Mouse (Mus musculus) MEL (cell line): ENCODE results near the gene H2-Q4. TPM values are rescaled to one million over a fixed set of nuclear protein-coding genes. Genes with fewer than 3 reads are reported as not detected.

Source experiments
- DNase-seq: peaks from one replicate; pipeline ENCODE4 v3.0.0; 2011; ENCODE audit warnings: low read depth, low spot score
- H3K27ac ChIP-seq: 2 replicates; pipeline ENCODE4 v1.5.1; 2012; ENCODE audit warnings: low read depth, mild to moderate bottlenecking, control low read depth, low read length, moderate library complexity; ENCODE audit not compliant: control insufficient read depth
- H3K27me3 ChIP-seq, 2 experiments: fragments of 150-350 bp in 1 of 2; sonication (generic) in 1 of 2; 2 replicates each; pipeline ENCODE4 v1.6.1; 2012; ENCODE audit warnings: low read length in 2 of 2, mild to moderate bottlenecking in 2 of 2, improper control_type of control experiment in 1 of 2, moderate library complexity in 1 of 2; ENCODE audit not compliant: insufficient read depth in 2 of 2, control insufficient read depth in 1 of 2
- H3K36me3 ChIP-seq, 2 experiments: 2 replicates each; pipeline ENCODE4 v1.6.1; 2012 to 2014; ENCODE audit warnings: low read length in 2 of 2, improper control_type of control experiment in 1 of 2, inconsistent platforms in 1 of 2, mild to moderate bottlenecking in 1 of 2; ENCODE audit not compliant: insufficient read depth in 2 of 2, control insufficient read depth in 1 of 2
- H3K4me1 ChIP-seq, 2 experiments: fragments of 150-350 bp in 1 of 2; sonication (generic) in 1 of 2; 2 replicates each; pipeline ENCODE4 v1.6.1; 2012; ENCODE audit warnings: low read length in 2 of 2, improper control_type of control experiment in 1 of 2, mild to moderate bottlenecking in 1 of 2; ENCODE audit not compliant: insufficient read depth in 2 of 2, control insufficient read depth in 1 of 2
- H3K4me3 ChIP-seq, 2 experiments: fragments of 150-350 bp in 1 of 2; sonication (generic) in 1 of 2; 2 replicates each; pipeline ENCODE4 v1.5.1; 2012; ENCODE audit warnings: low read depth in 2 of 2, low read length in 2 of 2, mild to moderate bottlenecking in 2 of 2, moderate library complexity in 2 of 2, control low read depth in 1 of 2, improper control_type of control experiment in 1 of 2; ENCODE audit not compliant: control insufficient read depth in 1 of 2, insufficient read depth in 1 of 2
- H3K79me2 ChIP-seq: 2 replicates; pipeline ENCODE4 v1.6.1; 2012; ENCODE audit warnings: mild to moderate bottlenecking, low read length, moderate library complexity; ENCODE audit not compliant: control insufficient read depth, poor library complexity, insufficient read depth
- H3K9ac ChIP-seq: 2 replicates; pipeline ENCODE4 v1.6.1; 2012; ENCODE audit warnings: low read depth, mild to moderate bottlenecking, control low read depth, low read length, moderate library complexity; ENCODE audit not compliant: control insufficient read depth, poor library complexity, severe bottlenecking
- H3K9me3 ChIP-seq: fragments of 150-350 bp; sonication (generic); replicated peaks from 2 replicates; pipeline ENCODE4 v1.6.1; 2012; ENCODE audit warnings: mild to moderate bottlenecking, low read length, improper control_type of control experiment, moderate library complexity; ENCODE audit not compliant: insufficient read depth
- CHD1 ChIP-seq: IDR thresholded peaks from 2 replicates; pipeline ENCODE4 v1.6.1; 2012; ENCODE audit warnings: low read depth, mild to moderate bottlenecking, inconsistent platforms, low read length, improper control_type of control experiment
- CTCF ChIP-seq, 3 experiments: IDR thresholded peaks in 2 of 3; conservative IDR thresholded peaks in 1 of 3; 2 replicates each; pipeline ENCODE4 v1.5.1; 2011 to 2012; ENCODE audit warnings: low read length in 3 of 3, low read depth in 2 of 3, mild to moderate bottlenecking in 2 of 3, improper control_type of control experiment in 1 of 3, inconsistent platforms in 1 of 3, mixed read lengths in 1 of 3, moderate library complexity in 1 of 3; ENCODE audit not compliant: control insufficient read depth in 1 of 3, insufficient read depth in 1 of 3, poor library complexity in 1 of 3, severe bottlenecking in 1 of 3
- EP300 ChIP-seq, 2 experiments: IDR thresholded peaks; 2 replicates each; pipeline ENCODE4 v1.6.1; 2011; ENCODE audit warnings: improper control_type of control experiment in 2 of 2, low read length in 2 of 2, low read depth in 1 of 2, mild to moderate bottlenecking in 1 of 2
- ETS1 ChIP-seq: IDR thresholded peaks from 2 replicates; pipeline ENCODE4 v1.6.1; 2012; ENCODE audit warnings: low read depth, mild to moderate bottlenecking, inconsistent platforms, low read length, improper control_type of control experiment, moderate library complexity
- GABPA ChIP-seq: IDR thresholded peaks from 2 replicates; pipeline ENCODE4 v1.6.1; 2012; ENCODE audit warnings: low read depth, mild to moderate bottlenecking, inconsistent platforms, low read length, improper control_type of control experiment, moderate library complexity
- GATA1 ChIP-seq: IDR thresholded peaks from 2 replicates; pipeline ENCODE4 v1.6.1; 2011; ENCODE audit warnings: low read depth, low read length, improper control_type of control experiment
- HCFC1 ChIP-seq: IDR thresholded peaks from 2 replicates; pipeline ENCODE4 v1.6.1; 2012; ENCODE audit warnings: low read depth, mild to moderate bottlenecking, inconsistent platforms, low read length, improper control_type of control experiment, moderate library complexity
- JUND ChIP-seq: IDR thresholded peaks from 2 replicates; pipeline ENCODE4 v1.6.1; 2011; ENCODE audit warnings: low read depth, mild to moderate bottlenecking, improper control_type of control experiment, low read length
- KAT2A ChIP-seq: conservative IDR thresholded peaks from 2 replicates; pipeline ENCODE4 v1.6.1; 2012; ENCODE audit warnings: low read depth, low read length, improper control_type of control experiment, inconsistent platforms
- MAFK ChIP-seq: IDR thresholded peaks from 2 replicates; pipeline ENCODE4 v1.6.1; 2011; ENCODE audit warnings: low read depth, mild to moderate bottlenecking, low read length, improper control_type of control experiment, borderline replicate concordance
- MYB ChIP-seq: IDR thresholded peaks from 2 replicates; pipeline ENCODE4 v1.6.1; 2011; ENCODE audit warnings: mild to moderate bottlenecking, low read depth, low read length, improper control_type of control experiment
- MYC ChIP-seq: IDR thresholded peaks from 2 replicates; pipeline ENCODE4 v1.6.1; 2011; ENCODE audit warnings: low read depth, mild to moderate bottlenecking, low read length, improper control_type of control experiment, moderate library complexity
- NRF1 ChIP-seq: IDR thresholded peaks from 2 replicates; pipeline ENCODE4 v1.6.1; 2014; ENCODE audit warnings: low read depth, mild to moderate bottlenecking, inconsistent platforms, low read length, improper control_type of control experiment, moderate library complexity; ENCODE audit not compliant: poor library complexity, insufficient read depth, severe bottlenecking
- POLR2A ChIP-seq, 2 experiments: IDR thresholded peaks; 2 replicates each; pipeline ENCODE4 v1.6.1; 2011 to 2012; ENCODE audit warnings: low read length in 2 of 2, mild to moderate bottlenecking in 2 of 2, control low read depth in 1 of 2, improper control_type of control experiment in 1 of 2, low read depth in 1 of 2, moderate library complexity in 1 of 2; ENCODE audit not compliant: control insufficient read depth in 1 of 2, insufficient read depth in 1 of 2, poor library complexity in 1 of 2
- POLR2AphosphoS2 ChIP-seq: IDR thresholded peaks from 2 replicates; pipeline ENCODE4 v1.6.1; 2011; ENCODE audit warnings: low read length, improper control_type of control experiment
- POLR2AphosphoS5 ChIP-seq: IDR thresholded peaks from 2 replicates; pipeline ENCODE4 v1.6.1; 2012; ENCODE audit warnings: low read depth, borderline replicate concordance, mild to moderate bottlenecking, inconsistent platforms, low read length, moderate library complexity, mixed read lengths
- SIN3A ChIP-seq: IDR thresholded peaks from 2 replicates; pipeline ENCODE4 v1.6.1; 2012; ENCODE audit warnings: low read length, improper control_type of control experiment, inconsistent platforms
- SMC3 ChIP-seq: IDR thresholded peaks from 2 replicates; pipeline ENCODE4 v1.6.1; 2011; ENCODE audit warnings: low read depth, low read length, improper control_type of control experiment
- TBP ChIP-seq: IDR thresholded peaks from 2 replicates; pipeline ENCODE4 v1.8.0; 2011; ENCODE audit warnings: low read depth, low read length, improper control_type of control experiment
- UBTF ChIP-seq: IDR thresholded peaks from 2 replicates; pipeline ENCODE4 v1.6.1; 2012; ENCODE audit warnings: low read depth, mild to moderate bottlenecking, inconsistent platforms, low read length, improper control_type of control experiment, moderate library complexity, borderline replicate concordance; ENCODE audit not compliant: insufficient read depth
- USF2 ChIP-seq, 2 experiments: IDR thresholded peaks; 2 replicates each; pipeline ENCODE4 v1.6.1; 2011 to 2012; ENCODE audit warnings: improper control_type of control experiment in 2 of 2, low read length in 2 of 2, borderline replicate concordance in 1 of 2, inconsistent platforms in 1 of 2, low read depth in 1 of 2, mild to moderate bottlenecking in 1 of 2; ENCODE audit not compliant: insufficient read depth in 1 of 2
- ZC3H11A ChIP-seq: IDR thresholded peaks from 2 replicates; pipeline ENCODE4 v1.6.1; 2012; ENCODE audit warnings: low read depth, mild to moderate bottlenecking, inconsistent platforms, low read length, improper control_type of control experiment
- ZMIZ1 ChIP-seq: IDR thresholded peaks from 2 replicates; pipeline ENCODE4 v1.6.1; 2012; ENCODE audit warnings: low read depth, mild to moderate bottlenecking, inconsistent platforms, low read length, improper control_type of control experiment, moderate library complexity
- polyA plus RNA-seq, 2 experiments: library from polyadenylated mRNA; stranded (reverse) in 1 of 2; unstranded in 1 of 2; fragments of >175 nt in 1 of 2; fragments of >200 nt in 1 of 2; gene quantifications; 2 replicates each; pipeline versions ENCODE4 v1.2.1 to v1.2.4; 2012; ENCODE audit warnings: low replicate concordance in 2 of 2, low read depth in 1 of 2; ENCODE audit not compliant: insufficient read length in 2 of 2, insufficient read depth in 1 of 2, missing spikeins in 1 of 2
- total RNA-seq: library from RNA; depleted of rRNA; stranded (reverse); fragments of 300-350 nt; gene quantifications from 2 replicates; pipeline ENCODE4 v1.2.3, GENCODE M21; 2012

The H2-Q4 gene
- total and polyA plus RNA-seq, 3 experiments = 9.1 to 25.5 TPM; not detected in 1

- Histone ChIP-seq H3K4me1 (no peaks in the 10 kb centered on the region), H3K79me2 (no peaks in the 10 kb centered on the region), H3K27ac (no peak overlapping the region), H3K9ac (no peak overlapping the region), H3K36me3 (no peaks in the 10 kb centered on the region), H3K4me3 (no peak overlapping the region), H3K27me3 (no peaks in the 10 kb centered on the region), H3K9me3 (no peaks in the 10 kb centered on the region)
- TF ChIP-seq MYC (no peak), TBP (no peak), GATA1 (no peak), UBTF (no peak), JUND (no peak), MAFK (no peak), EP300 (IDR thresholded peaks at IDR 0.05; ENCODE audit: low read depth in 1 of 2, low read length in 2 of 2) (no peak), USF2 (IDR thresholded peaks at IDR 0.05; ENCODE audit: borderline replicate concordance in 1 of 2, insufficient read depth in 1 of 2, low read depth in 1 of 2, low read length in 2 of 2) (no peak), ZC3H11A (no peak), GABPA (no peak), HCFC1 (no peak), CTCF (IDR thresholded peaks at IDR 0.05 in 2 of 3, conservative IDR thresholded peaks at IDR 0.05 in 1 of 3; ENCODE audit: control insufficient read depth in 1 of 3, insufficient read depth in 1 of 3, low read depth in 2 of 3, low read length in 3 of 3, poor library complexity in 1 of 3, severe bottlenecking in 1 of 3) (no peak), SIN3A (no peak), KAT2A (no peak), POLR2AphosphoS2 (no peak), NRF1 (no peak), ETS1 (no peak)
- DNase-seq = no peak
Observed at GRCm38 (mm10) chr17:35359470-35359862, 20.0 kb upstream of the H2-Q4 start.

GRCm38 (mm10) chr17:35379729-35380451 is 473 bp downstream of the H2-Q4 start:
- Histone ChIP-seq H3K27ac (no peak overlapping the region), H3K4me3 (peak overlapping the region; percentile 81 to 96), H3K79me2 (peaks cover 1% of the 10 kb centered on the region; the same call in 1 of the 2 replicates), H3K9me3 (no peaks in the 10 kb centered on the region), H3K4me1 (no peaks in the 10 kb centered on the region), H3K27me3 (no peaks in the 10 kb centered on the region), H3K9ac (peak overlapping the region; percentile 86), H3K36me3 (no peaks in the 10 kb centered on the region)
- no peak for TF ChIP-seq CHD1
- 0 out of 2 replicates have a peak, but pooled peaks have one; percentile 11 for TF ChIP-seq ETS1
- TF ChIP-seq USF2 (IDR thresholded peaks at IDR 0.05; ENCODE audit: borderline replicate concordance in 1 of 2, insufficient read depth in 1 of 2, low read depth in 1 of 2, low read length in 2 of 2) = no peak
- TF ChIP-seq GABPA = no peak
- TF ChIP-seq POLR2AphosphoS5 = no peak
- no peak for TF ChIP-seq ZMIZ1
- TF ChIP-seq TBP = no peak
- TF ChIP-seq POLR2A (IDR thresholded peaks at IDR 0.05; ENCODE audit: control insufficient read depth in 1 of 2, insufficient read depth in 1 of 2, low read depth in 1 of 2, low read length in 2 of 2, poor library complexity in 1 of 2) = 0 out of 4 replicates have a peak, but pooled peaks of 1 of the 2 experiments have one; percentile 74
- no peak for TF ChIP-seq MYC
- no peak for TF ChIP-seq JUND
- no peak for TF ChIP-seq NRF1
- TF ChIP-seq CTCF (IDR thresholded peaks at IDR 0.05 in 2 of 3, conservative IDR thresholded peaks at IDR 0.05 in 1 of 3; ENCODE audit: control insufficient read depth in 1 of 3, insufficient read depth in 1 of 3, low read depth in 2 of 3, low read length in 3 of 3, poor library complexity in 1 of 3, severe bottlenecking in 1 of 3) = no peak
- no peak for TF ChIP-seq MYB
- no peak for TF ChIP-seq SMC3
- no peak for TF ChIP-seq UBTF
- DNase-seq = peak; percentile 77
